Comparison of ENCODE assay signal across 9 mouse cellular contexts in genomic region chr2:12325417-12325816, GRCm38 (mm10). TPM values are rescaled to one million over a fixed set of nuclear protein-coding genes. Genes with fewer than 3 reads are reported as not detected.
A peak's percentile ranks its signal among the peaks of the same experiment; 100 is the strongest.
DNase-seq lines count a peak whose midpoint lies in the region; ATAC-seq lines count a peak whose summit lies in the region.
"Had no signal": no experiment of that assay in that cellular context is flagged by ENCODE, and none has a peak within 500 bp of the region (broad histone marks: within the 10 kb centered on the region; RNA-seq: fewer than 3 reads in every experiment).

No protein-coding gene starts in this region.

- no peaks in the 10 kb centered on the region for H3K36me3 ChIP-seq in heart, embryonic 14.5 days (ENCODE audit: control insufficient read depth, insufficient read depth, low read length)
- H3K36me3 ChIP-seq in forebrain, embryonic 12.5 days (replicated peaks), result no peaks in the 10 kb centered on the region
- H3K36me3 ChIP-seq: neural tube, embryonic 12.5 days had no signal

- WGBS in heart, embryonic 14.5 days, result 43% methylated on average over 6 of the region's 6 CpGs
- WGBS in forebrain, embryonic 12.5 days, result 89% methylated on average over 6 of the region's 6 CpGs

- H3K27me3 ChIP-seq in heart, embryonic 14.5 days (ENCODE audit: control insufficient read depth, insufficient read depth, low read length), result no peaks in the 10 kb centered on the region
- no peaks in the 10 kb centered on the region for H3K27me3 ChIP-seq in forebrain, embryonic 12.5 days
- H3K27me3 ChIP-seq: neural tube, embryonic 12.5 days had no signal

- intact Hi-C loops in left cerebral cortex, postnatal 14 days (cut with DNase I), result no loop called here

- H3K9ac ChIP-seq in heart, embryonic 14.5 days (ENCODE audit: low read length), result no peak overlapping the region
- H3K9ac ChIP-seq in forebrain, embryonic 12.5 days, result no peak overlapping the region
- H3K9ac ChIP-seq: neural tube, embryonic 12.5 days had no signal

- H3K4me3 ChIP-seq in heart, embryonic 14.5 days (ENCODE audit: control insufficient read depth in 1 of 2, insufficient read depth in 1 of 2, low read depth in 1 of 2, low read length in 2 of 2), result no peak overlapping the region
- H3K4me3 ChIP-seq in forebrain, embryonic 12.5 days (replicated peaks), result no peak overlapping the region
- H3K4me3 ChIP-seq: neural tube, embryonic 12.5 days had no signal

- peaks cover 8 to 18% of the 10 kb centered on the region in 2 experiments for H3K4me1 ChIP-seq in heart, embryonic 14.5 days (ENCODE audit: control insufficient read depth in 2 of 2, insufficient read depth in 2 of 2, low read length in 2 of 2)
- peaks cover 22% of the 10 kb centered on the region for H3K4me1 ChIP-seq in forebrain, embryonic 12.5 days

- DNase-seq in adrenal gland, adult (ENCODE audit: inconsistent age in 2 of 2, low spot score in 1 of 2), result peak; percentile 87 to 88
- no peak for DNase-seq in adrenal gland, postnatal 4 days (ENCODE audit: low spot score in 2 of 2)
- peak; percentile 77 for DNase-seq in adrenal gland, postnatal 14 days
- DNase-seq in lung, postnatal 14 days, result peak; percentile 74
- DNase-seq in frontal cortex, postnatal 36 days (ENCODE audit: low spot score in 2 of 2), result no peak
- DNase-seq in left cerebral cortex, postnatal 14 days (ENCODE audit: low spot score in 2 of 2), result no peak

- H3K9me3 ChIP-seq in heart, embryonic 14.5 days (ENCODE audit: control insufficient read depth, low read length), result no peaks in the 10 kb centered on the region
- no peaks in the 10 kb centered on the region for H3K9me3 ChIP-seq in forebrain, embryonic 12.5 days
- H3K9me3 ChIP-seq: neural tube, embryonic 12.5 days had no signal

- no peak overlapping the region for H3K4me2 ChIP-seq in heart, embryonic 14.5 days (ENCODE audit: low read length)
- H3K4me2 ChIP-seq in forebrain, embryonic 12.5 days, result no peak overlapping the region
- H3K4me2 ChIP-seq: neural tube, embryonic 12.5 days had no signal

- ATAC-seq in heart, embryonic 14.5 days (ENCODE audit: insufficient number of reproducible peaks, insufficient read depth, low FRiP score, low read depth), result peak; percentile 79
- no peak for ATAC-seq in forebrain, embryonic 12.5 days (ENCODE audit: low FRiP score)

- H3K27ac ChIP-seq in heart, embryonic 14.5 days (replicated peaks in 1 of 2; ENCODE audit: control insufficient read depth in 1 of 2, insufficient read depth in 1 of 2, low read depth in 2 of 2, low read length in 2 of 2), result peak overlapping the region; percentile 49 to 60; a peak in 3 of 4 replicates
- no peak overlapping the region for H3K27ac ChIP-seq in forebrain, embryonic 12.5 days
- H3K27ac ChIP-seq: neural tube, embryonic 12.5 days had no signal

RNA-seq across cellular contexts. Expression of gene Itga8, which starts 23.7 kb away (rescaled TPM):
- 10 to 100 TPM; 38.2 to 40.7 TPM for total RNA-seq in adrenal gland, postnatal 4 days (2021)
- total RNA-seq in adrenal gland, postnatal 14 days (2021), result 17.6 and 19.0 TPM in 2 replicates
- polyA plus RNA-seq in heart, embryonic 14.5 days (2014; fragmentation: Nextera tagmentation; extraction: Ambion mirVana), result 13.5 and 13.7 TPM in 2 replicates
- polyA plus RNA-seq in forebrain, embryonic 12.5 days (2016; fragmentation: Nextera tagmentation; extraction: Ambion mirVana), result 3.8 and 4.8 TPM in 2 replicates
- 1 to 10 TPM; 4.8 to 6.0 TPM for total RNA-seq in left cerebral cortex, postnatal 14 days (2021)

Comparison
In these comparisons a context has a peak if more than half of its experiments do, and no peak if none do; other contexts are left out.
1. DNase-seq: peak in adrenal gland, adult (2 of 2), adrenal gland, postnatal 14 days (single experiment) and lung, postnatal 14 days (single experiment); none in adrenal gland, postnatal 4 days (0 of 2), frontal cortex, postnatal 36 days (0 of 2) and left cerebral cortex, postnatal 14 days (0 of 2).